In genomic region chr19:22189716-22190115, GRCm38 (mm10) we compare ENCODE assay signal across 15 mouse cellular contexts. TPM values are rescaled to one million over a fixed set of nuclear protein-coding genes. Genes with fewer than 3 reads are reported as not detected.
DNase-seq lines count a peak whose midpoint lies in the region; ATAC-seq lines count a peak whose summit lies in the region.
"Had no signal": no experiment of that assay in that cellular context is flagged by ENCODE, and none has a peak within 500 bp of the region (broad histone marks: within the 10 kb centered on the region; RNA-seq: fewer than 3 reads in every experiment).

No protein-coding gene starts in this region.

- peaks cover 4% of the 10 kb centered on the region; the same call in 1 of the 2 replicates for H3K4me1 ChIP-seq in forebrain, embryonic 15.5 days
- H3K4me1 ChIP-seq: limb, embryonic 15.5 days had no signal

- no peaks in the 10 kb centered on the region for H3K9me3 ChIP-seq in forebrain, embryonic 15.5 days
- H3K9me3 ChIP-seq: limb, embryonic 15.5 days had no signal

- ATAC-seq in forebrain, embryonic 15.5 days (replicated peaks), result peak; percentile 93
- ATAC-seq: Patski had no signal

- 33% methylated on average over 1 of the region's 1 CpGs for WGBS in forebrain, embryonic 15.5 days

- no peaks in the 10 kb centered on the region for H3K36me3 ChIP-seq in forebrain, embryonic 15.5 days
- H3K36me3 ChIP-seq: limb, embryonic 15.5 days had no signal

- H3K9ac ChIP-seq in forebrain, embryonic 15.5 days (replicated peaks), result no peak overlapping the region
- H3K9ac ChIP-seq: limb, embryonic 15.5 days had no signal

- H3K4me2 ChIP-seq in forebrain, embryonic 15.5 days (replicated peaks), result no peak overlapping the region
- H3K4me2 ChIP-seq: limb, embryonic 15.5 days had no signal

- DNase-seq in layer of hippocampus, adult 18-20 months (ENCODE audit: low spot score in 2 of 2), result peak; percentile 21 to 78
- DNase-seq in layer of hippocampus, postnatal 25 days (ENCODE audit: extremely low spot score in 1 of 2, low spot score in 1 of 2), result no peak
- peak; percentile 4 to 14 for DNase-seq in layer of hippocampus, postnatal 36 days
- DNase-seq in right cerebral cortex, postnatal 10 days (ENCODE audit: low spot score in 2 of 2), result peak; percentile 66 to 85
- DNase-seq in urinary bladder, postnatal 4 days (ENCODE audit: low spot score in 2 of 2), result no peak
- no peak for DNase-seq in gastrocnemius, adult 18-20 months (ENCODE audit: low spot score)
- DNase-seq in lung, adult 18-20 months, result no peak
- DNase-seq: adrenal gland, postnatal 36 days; cerebellum, adult 2 months; heart, adult 2 months; kidney, postnatal 25 days had no signal

- no peak overlapping the region for H3K4me3 ChIP-seq in forebrain, embryonic 15.5 days
- H3K4me3 ChIP-seq: heart, adult 2 months; limb, embryonic 15.5 days had no signal

- H3K27ac ChIP-seq in forebrain, embryonic 15.5 days (replicated peaks), result peak overlapping the region; percentile 64; the same call in 1 of the 2 replicates
- H3K27ac ChIP-seq: heart, adult 2 months; limb, embryonic 15.5 days had no signal

- no peaks in the 10 kb centered on the region for H3K27me3 ChIP-seq in forebrain, embryonic 15.5 days
- H3K27me3 ChIP-seq: limb, embryonic 15.5 days had no signal

RNA-seq across cellular contexts. Expression of gene Trpm3, which starts 50.9 kb away (rescaled TPM):
- 10 to 100 TPM; 56.8 to 61.7 TPM for total RNA-seq in layer of hippocampus, adult 18-20 months (2021)
- 10 to 100 TPM; 46.2 to 55.0 TPM for total RNA-seq in layer of hippocampus, postnatal 25 days (2021)
- 13.7 and 21.6 TPM in 2 replicates for polyA plus RNA-seq in forebrain, embryonic 15.5 days (2015; fragmentation: Nextera tagmentation; extraction: Ambion mirVana)
- total RNA-seq in layer of hippocampus, postnatal 36 days (2021), result 10 to 100 TPM; 56.8 to 71.5 TPM
- total RNA-seq in gastrocnemius, adult 18-20 months (2021), result under 1 TPM; 0.62 to 0.64 TPM
- total RNA-seq: hematopoietic stem cell, adult 5-6 weeks had no signal

Comparison
In these comparisons a context has a peak if more than half of its experiments do, and no peak if none do; other contexts are left out.
1. DNase-seq: peak in layer of hippocampus, adult 18-20 months (2 of 2), layer of hippocampus, postnatal 36 days (2 of 2) and right cerebral cortex, postnatal 10 days (2 of 2); none in layer of hippocampus, postnatal 25 days (0 of 2), urinary bladder, postnatal 4 days (0 of 2), gastrocnemius, adult 18-20 months (single experiment) and lung, adult 18-20 months (0 of 2).
2. RNA of gene Trpm3, which starts 50.9 kb away (total RNA-seq): 56.8 to 71.5 TPM in layer of hippocampus, postnatal 36 days, 56.8 to 61.7 TPM in layer of hippocampus, adult 18-20 months and 46.2 to 55.0 TPM in layer of hippocampus, postnatal 25 days; 0.62 to 0.64 TPM in gastrocnemius, adult 18-20 months; every median in the first group is over 10 times any median in the second.